In the genomic region with DNA sequence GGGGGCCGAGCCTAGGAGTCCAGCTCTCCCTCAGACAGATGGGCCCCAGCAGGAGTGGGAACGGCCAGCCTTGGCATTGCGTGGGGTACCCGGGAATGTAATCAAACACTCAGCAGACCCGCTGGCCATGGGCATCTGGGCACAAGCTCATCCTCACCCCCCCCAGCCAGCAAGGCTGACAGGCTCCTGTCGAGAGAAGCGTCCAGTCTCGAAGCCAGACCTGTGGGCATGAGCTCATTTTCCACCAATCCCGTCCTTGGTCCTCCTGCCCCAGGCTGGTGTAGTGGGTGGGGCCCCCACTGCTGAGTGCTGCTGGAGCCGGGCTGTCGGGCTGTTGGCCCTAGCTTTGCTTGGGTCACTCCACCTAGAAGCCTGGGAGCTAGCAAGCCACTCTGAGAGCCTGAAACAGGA, we compare ENCODE assay signal across 16 mouse cellular contexts. TPM values are rescaled to one million over a fixed set of nuclear protein-coding genes. Genes with fewer than 3 reads are reported as not detected.
A peak's percentile ranks its signal among the peaks of the same experiment; 100 is the strongest.
DNase-seq lines count a peak whose midpoint lies in the region; ATAC-seq and TF ChIP-seq lines count a peak whose summit lies in the region.
"Had no signal": no experiment of that assay in that cellular context is flagged by ENCODE, and none has a peak within 500 bp of the region (broad histone marks: within the 10 kb centered on the region; RNA-seq: fewer than 3 reads in every experiment).

No protein-coding gene starts in this region.

- WGBS in hindbrain, postnatal 0 days, result 60% methylated on average over 11 of the region's 11 CpGs
- 70% methylated on average over 11 of the region's 11 CpGs for WGBS in hindbrain, embryonic 14.5 days
- WGBS in lung, embryonic 15.5 days, result 38% methylated on average over 11 of the region's 11 CpGs
- 72% methylated on average over 11 of the region's 11 CpGs for WGBS in forebrain, embryonic 14.5 days

- H3K9ac ChIP-seq in hindbrain, postnatal 0 days (replicated peaks; ENCODE audit: low read length), result no peak overlapping the region
- H3K9ac ChIP-seq in hindbrain, embryonic 14.5 days, result no peak overlapping the region
- no peak overlapping the region for H3K9ac ChIP-seq in lung, embryonic 15.5 days
- H3K9ac ChIP-seq in forebrain, embryonic 14.5 days (ENCODE audit: low read length), result no peak overlapping the region
- H3K9ac ChIP-seq: limb, embryonic 12.5 days; midbrain, embryonic 13.5 days had no signal

- peak; percentile 82 for DNase-seq in hindbrain, postnatal 0 days (ENCODE audit: low spot score)
- no peak for DNase-seq in hindbrain, embryonic 14.5 days (ENCODE audit: low spot score)
- no peak for DNase-seq in lung, postnatal 14 days
- peak; percentile 99 for DNase-seq in cerebellum, postnatal 25 days
- no peak for DNase-seq in forebrain, embryonic 14.5 days (ENCODE audit: low spot score)
- no peak for DNase-seq in yolk sac, embryonic 10.5 days (ENCODE audit: low spot score)
- DNase-seq: heart, adult 11 months; heart, postnatal 14 days; layer of hippocampus, postnatal 36 days; thymus, adult 18-20 months had no signal

- peak; percentile 90 for ATAC-seq in hindbrain, postnatal 0 days
- ATAC-seq in hindbrain, embryonic 14.5 days (ENCODE audit: low FRiP score), result no peak
- peak; percentile 60; the same call in 1 of the 2 replicates for ATAC-seq in lung, embryonic 15.5 days (ENCODE audit: borderline replicate concordance, extremely low read depth, low FRiP score, low TSS enrichment)
- no peak for ATAC-seq in forebrain, embryonic 14.5 days
- ATAC-seq: intestine, postnatal 0 days; midbrain, embryonic 13.5 days had no signal

- H3K4me1 ChIP-seq in hindbrain, postnatal 0 days (ENCODE audit: insufficient read depth, low read length), result no peaks in the 10 kb centered on the region
- H3K4me1 ChIP-seq in hindbrain, embryonic 14.5 days (replicated peaks; ENCODE audit: control insufficient read depth, insufficient read depth, low read length), result no peaks in the 10 kb centered on the region
- peaks cover 4% of the 10 kb centered on the region; the same call in 1 of the 2 replicates for H3K4me1 ChIP-seq in lung, embryonic 15.5 days
- no peaks in the 10 kb centered on the region for H3K4me1 ChIP-seq in forebrain, embryonic 14.5 days (ENCODE audit: control insufficient read depth, insufficient read depth, low read length)
- H3K4me1 ChIP-seq: embryonic facial prominence, embryonic 10.5 days; midbrain, embryonic 13.5 days had no signal

- H3K27me3 ChIP-seq in hindbrain, postnatal 0 days (ENCODE audit: insufficient read depth, low read length), result no peaks in the 10 kb centered on the region
- no peaks in the 10 kb centered on the region for H3K27me3 ChIP-seq in hindbrain, embryonic 14.5 days (ENCODE audit: control insufficient read depth, insufficient read depth, low read length)
- H3K27me3 ChIP-seq in lung, embryonic 15.5 days, result no peaks in the 10 kb centered on the region
- H3K27me3 ChIP-seq in forebrain, embryonic 14.5 days (replicated peaks; ENCODE audit: control insufficient read depth, insufficient read depth, low read length), result no peaks in the 10 kb centered on the region
- H3K27me3 ChIP-seq: limb, embryonic 12.5 days; midbrain, embryonic 13.5 days had no signal

- H3K4me3 ChIP-seq in hindbrain, postnatal 0 days (ENCODE audit: low read length), result no peak overlapping the region
- no peak overlapping the region for H3K4me3 ChIP-seq in hindbrain, embryonic 14.5 days (replicated peaks; ENCODE audit: low read length)
- H3K4me3 ChIP-seq in lung, embryonic 15.5 days, result no peak overlapping the region
- no peak overlapping the region for H3K4me3 ChIP-seq in forebrain, embryonic 14.5 days (ENCODE audit: low read depth, low read length)
- H3K4me3 ChIP-seq: embryonic facial prominence, embryonic 10.5 days; limb, embryonic 12.5 days; midbrain, embryonic 13.5 days had no signal

- no peak for TF ChIP-seq CTCF in hindbrain, postnatal 0 days (IDR thresholded peaks at IDR 0.05; ENCODE audit: low read depth)

- H3K4me2 ChIP-seq in hindbrain, postnatal 0 days (ENCODE audit: low read depth, low read length), result no peak overlapping the region
- H3K4me2 ChIP-seq in hindbrain, embryonic 14.5 days (replicated peaks), result no peak overlapping the region
- H3K4me2 ChIP-seq in lung, embryonic 15.5 days, result no peak overlapping the region
- no peak overlapping the region for H3K4me2 ChIP-seq in forebrain, embryonic 14.5 days (ENCODE audit: low read length)
- H3K4me2 ChIP-seq: limb, embryonic 12.5 days; midbrain, embryonic 13.5 days had no signal

- peak overlapping the region; percentile 46; the same call in 1 of the 2 replicates for H3K27ac ChIP-seq in hindbrain, postnatal 0 days
- no peak overlapping the region for H3K27ac ChIP-seq in hindbrain, embryonic 14.5 days
- H3K27ac ChIP-seq in lung, embryonic 15.5 days, result no peak overlapping the region
- no peak overlapping the region for H3K27ac ChIP-seq in forebrain, embryonic 14.5 days (ENCODE audit: low read depth, low read length)
- H3K27ac ChIP-seq: embryonic facial prominence, embryonic 10.5 days; limb, embryonic 12.5 days; midbrain, embryonic 13.5 days had no signal

- no peaks in the 10 kb centered on the region for H3K9me3 ChIP-seq in hindbrain, postnatal 0 days (ENCODE audit: low read length)
- H3K9me3 ChIP-seq in hindbrain, embryonic 14.5 days (ENCODE audit: control insufficient read depth, low read length), result no peaks in the 10 kb centered on the region
- no peaks in the 10 kb centered on the region for H3K9me3 ChIP-seq in lung, embryonic 15.5 days
- no peaks in the 10 kb centered on the region for H3K9me3 ChIP-seq in forebrain, embryonic 14.5 days (replicated peaks; ENCODE audit: control insufficient read depth, low read length)
- H3K9me3 ChIP-seq: embryonic facial prominence, embryonic 10.5 days; limb, embryonic 12.5 days; midbrain, embryonic 13.5 days had no signal

- no peaks in the 10 kb centered on the region for H3K36me3 ChIP-seq in hindbrain, postnatal 0 days (ENCODE audit: insufficient read depth, low read length)
- H3K36me3 ChIP-seq in hindbrain, embryonic 14.5 days (replicated peaks; ENCODE audit: control insufficient read depth, insufficient read depth), result no peaks in the 10 kb centered on the region
- no peaks in the 10 kb centered on the region for H3K36me3 ChIP-seq in lung, embryonic 15.5 days
- no peaks in the 10 kb centered on the region for H3K36me3 ChIP-seq in forebrain, embryonic 14.5 days (ENCODE audit: control insufficient read depth, insufficient read depth, low read length)
- H3K36me3 ChIP-seq: embryonic facial prominence, embryonic 10.5 days; limb, embryonic 12.5 days; midbrain, embryonic 13.5 days had no signal

RNA-seq across cellular contexts. Expression of gene Fat2, which starts 5.6 kb away (rescaled TPM):
- total RNA-seq in hindbrain, postnatal 0 days (2014; rRNA removed), result 17.6 and 21.0 TPM in 2 replicates
- polyA plus RNA-seq in hindbrain, postnatal 0 days (2015; fragmentation: Nextera tagmentation; extraction: Ambion mirVana), result 0.78 and 0.88 TPM in 2 replicates
- polyA plus RNA-seq in hindbrain, embryonic 14.5 days (2014; fragmentation: Nextera tagmentation; extraction: Ambion mirVana), result 0.23 and 0.31 TPM in 2 replicates
- 0.29 and 0.41 TPM in 2 replicates for polyA plus RNA-seq in lung, embryonic 15.5 days (2015; fragmentation: Nextera tagmentation; extraction: Ambion mirVana)
- polyA plus RNA-seq in forebrain, embryonic 14.5 days (2014; fragmentation: Nextera tagmentation; extraction: Ambion mirVana), result 0.03 and 0.05 TPM in 2 replicates
- polyA plus RNA-seq: intestine, postnatal 0 days; liver, embryonic 16.5 days had no signal

Comparison
In these comparisons a context has a peak if more than half of its experiments do, and no peak if none do; other contexts are left out.
1. ATAC-seq: peak in hindbrain, postnatal 0 days (single experiment) and lung, embryonic 15.5 days (single experiment); none in hindbrain, embryonic 14.5 days (single experiment) and forebrain, embryonic 14.5 days (single experiment).
2. DNase-seq: peak in hindbrain, postnatal 0 days (single experiment) and cerebellum, postnatal 25 days (2 of 2); none in hindbrain, embryonic 14.5 days (single experiment), lung, postnatal 14 days (single experiment), forebrain, embryonic 14.5 days (single experiment) and yolk sac, embryonic 10.5 days (single experiment).